ENCODE assay signal across 8 mouse cellular contexts in genomic region chr1:165633345-165633744, GRCm38 (mm10). TPM values are rescaled to one million over a fixed set of nuclear protein-coding genes. Genes with fewer than 3 reads are reported as not detected.
DNase-seq lines count a peak whose midpoint lies in the region; ATAC-seq lines count a peak whose summit lies in the region.

No protein-coding gene starts in this region.

- peak overlapping the region; percentile 83 for H3K4me3 ChIP-seq in liver, embryonic 12.5 days

- whole genome bisulfite sequencing in liver, embryonic 12.5 days (ENCODE audit: insufficient replicate concordance): 23% methylated on average over 12 of the region's 12 CpGs

- peak overlapping the region; percentile 100 for H3K4me2 ChIP-seq in liver, embryonic 12.5 days

- no peaks in the 10 kb centered on the region for H3K36me3 ChIP-seq in liver, embryonic 12.5 days

- DNase-seq in embryo, embryonic 10.5 days (ENCODE audit: low spot score): peak; percentile 40
- no peak for DNase-seq in embryo, embryonic 11 days
- peak; percentile 17 for DNase-seq in retina, embryonic 14.5 days (ENCODE audit: low spot score)
- DNase-seq in retina, postnatal 1 day: no peak
- DNase-seq in urinary bladder, postnatal 4 days (ENCODE audit: low spot score in 2 of 2): no peak
- DNase-seq in cerebellum, adult 8-10 months: no peak

- H3K9ac ChIP-seq in liver, embryonic 12.5 days: peak overlapping the region; percentile 80; the same call in 1 of the 2 replicates

- H3K27ac ChIP-seq in liver, embryonic 12.5 days: no peak overlapping the region

- ATAC-seq in liver, embryonic 12.5 days: no peak
- no peak for ATAC-seq in megakaryocyte, adult 5-6 weeks (ENCODE audit: poor library complexity, severe bottlenecking)

- peaks cover 72% of the 10 kb centered on the region for H3K4me1 ChIP-seq in liver, embryonic 12.5 days

- peaks cover 10% of the 10 kb centered on the region; the same call in 1 of the 2 replicates for H3K27me3 ChIP-seq in liver, embryonic 12.5 days (replicated peaks)

- H3K9me3 ChIP-seq in liver, embryonic 12.5 days (replicated peaks): no peaks in the 10 kb centered on the region

RNA-seq across cellular contexts. Expression of gene Mpzl1, which starts 1.0 kb away (rescaled TPM):
- polyA plus RNA-seq in liver, embryonic 12.5 days (2016; fragmentation: Nextera tagmentation; extraction: Ambion mirVana): 49.3 and 50.3 TPM in 2 replicates
- total RNA-seq in megakaryocyte, adult 5-6 weeks (2015): 1.3 and 2.1 TPM in 2 replicates
- total RNA-seq in megakaryocyte, adult 5-6 weeks (2017): 0.22 and 3.1 TPM in 2 replicates

Comparison
In these comparisons a context has a peak if more than half of its experiments do, and no peak if none do; other contexts are left out.
1. DNase-seq: peak in embryo, embryonic 10.5 days (single experiment) and retina, embryonic 14.5 days (single experiment); none in embryo, embryonic 11 days (single experiment), retina, postnatal 1 day (single experiment), urinary bladder, postnatal 4 days (0 of 2) and cerebellum, adult 8-10 months (single experiment).